In genomic region chr12:36533160-36533900, GRCm38 (mm10) we compare ENCODE assay signal across 24 mouse cellular contexts.
DNase-seq lines count a peak whose midpoint lies in the region; ATAC-seq and TF ChIP-seq lines count a peak whose summit lies in the region.
"Had no signal": no experiment of that assay in that cellular context is flagged by ENCODE, and none has a peak within 500 bp of the region (broad histone marks: within the 10 kb centered on the region; RNA-seq: fewer than 3 reads in every experiment).

No protein-coding gene starts in this region.

- peak overlapping the region; percentile 76 for H3K27ac ChIP-seq in kidney, embryonic 15.5 days
- no peak overlapping the region for H3K27ac ChIP-seq in liver, embryonic 12.5 days
- no peak overlapping the region for H3K27ac ChIP-seq in stomach, postnatal 0 days (replicated peaks)
- H3K27ac ChIP-seq: embryonic facial prominence, embryonic 13.5 days; forebrain, embryonic 12.5 days; heart, embryonic 10.5 days; hindbrain, embryonic 12.5 days had no signal

- no peaks in the 10 kb centered on the region for H3K9me3 ChIP-seq in kidney, embryonic 15.5 days (replicated peaks)
- H3K9me3 ChIP-seq in liver, embryonic 12.5 days (replicated peaks): no peaks in the 10 kb centered on the region
- no peaks in the 10 kb centered on the region for H3K9me3 ChIP-seq in stomach, postnatal 0 days (ENCODE audit: control insufficient read depth, low read length)
- H3K9me3 ChIP-seq: embryonic facial prominence, embryonic 13.5 days; forebrain, embryonic 12.5 days; heart, embryonic 10.5 days; hindbrain, embryonic 12.5 days had no signal

- no peak for TF ChIP-seq CTCF in stomach, postnatal 0 days (IDR thresholded peaks at IDR 0.05; ENCODE audit: low read depth)

- no peak overlapping the region for H3K4me3 ChIP-seq in kidney, embryonic 15.5 days (replicated peaks)
- H3K4me3 ChIP-seq in liver, embryonic 12.5 days: no peak overlapping the region
- H3K4me3 ChIP-seq in stomach, postnatal 0 days (ENCODE audit: low read depth, low read length): no peak overlapping the region
- H3K4me3 ChIP-seq: embryonic facial prominence, embryonic 13.5 days; forebrain, embryonic 12.5 days; heart, embryonic 10.5 days; hindbrain, embryonic 12.5 days had no signal

- WGBS in kidney, embryonic 15.5 days: 83% methylated on average over 2 of the region's 2 CpGs
- WGBS in liver, embryonic 12.5 days (ENCODE audit: insufficient replicate concordance): 32% methylated on average over 2 of the region's 2 CpGs
- WGBS in stomach, postnatal 0 days: 85% methylated on average over 2 of the region's 2 CpGs

- no peaks in the 10 kb centered on the region for H3K4me1 ChIP-seq in kidney, embryonic 15.5 days
- H3K4me1 ChIP-seq in liver, embryonic 12.5 days: peaks cover 7% of the 10 kb centered on the region
- H3K4me1 ChIP-seq in stomach, postnatal 0 days (replicated peaks; ENCODE audit: control insufficient read depth, insufficient read depth): no peaks in the 10 kb centered on the region
- H3K4me1 ChIP-seq: forebrain, embryonic 12.5 days; heart, embryonic 10.5 days; hindbrain, embryonic 12.5 days had no signal

- no peaks in the 10 kb centered on the region for H3K27me3 ChIP-seq in kidney, embryonic 15.5 days
- H3K27me3 ChIP-seq in liver, embryonic 12.5 days (replicated peaks): no peaks in the 10 kb centered on the region
- H3K27me3 ChIP-seq in stomach, postnatal 0 days (ENCODE audit: control insufficient read depth, insufficient read depth, low read length): no peaks in the 10 kb centered on the region
- H3K27me3 ChIP-seq: embryonic facial prominence, embryonic 13.5 days; forebrain, embryonic 12.5 days; hindbrain, embryonic 12.5 days; Patski had no signal

- H3K9ac ChIP-seq in kidney, embryonic 15.5 days: no peak overlapping the region
- no peak overlapping the region for H3K9ac ChIP-seq in liver, embryonic 12.5 days
- H3K9ac ChIP-seq in stomach, postnatal 0 days (ENCODE audit: low read length): no peak overlapping the region
- H3K9ac ChIP-seq: embryonic facial prominence, embryonic 13.5 days; forebrain, embryonic 12.5 days; hindbrain, embryonic 12.5 days had no signal

- no peaks in the 10 kb centered on the region for H3K36me3 ChIP-seq in kidney, embryonic 15.5 days
- no peaks in the 10 kb centered on the region for H3K36me3 ChIP-seq in liver, embryonic 12.5 days
- no peaks in the 10 kb centered on the region for H3K36me3 ChIP-seq in stomach, postnatal 0 days (ENCODE audit: control insufficient read depth, insufficient read depth, low read length)
- H3K36me3 ChIP-seq: embryonic facial prominence, embryonic 13.5 days; forebrain, embryonic 12.5 days; heart, embryonic 10.5 days; hindbrain, embryonic 12.5 days had no signal

- ATAC-seq in kidney, embryonic 15.5 days (replicated peaks; ENCODE audit: low FRiP score): peak; percentile 13; the same call in 1 of the 2 replicates
- ATAC-seq in liver, embryonic 12.5 days: peak; percentile 65
- ATAC-seq in megakaryocyte progenitor cell, adult 5-6 weeks (replicated peaks; ENCODE audit: poor library complexity): peak; percentile 66
- ATAC-seq in stomach, postnatal 0 days (ENCODE audit: low FRiP score, low TSS enrichment): no peak
- ATAC-seq: activated CD4-positive, CD25-positive, alpha-beta regulatory T cell, adult 4 months; CD4-positive, CD25-positive, alpha-beta regulatory T cell, adult 4 months; forebrain, embryonic 16.5 days; Patski had no signal

- H3K4me2 ChIP-seq in kidney, embryonic 15.5 days: no peak overlapping the region
- no peak overlapping the region for H3K4me2 ChIP-seq in liver, embryonic 12.5 days
- H3K4me2 ChIP-seq in stomach, postnatal 0 days (replicated peaks; ENCODE audit: low read depth): no peak overlapping the region
- H3K4me2 ChIP-seq: embryonic facial prominence, embryonic 13.5 days; forebrain, embryonic 12.5 days; hindbrain, embryonic 12.5 days had no signal

- TF ChIP-seq EP300 in stomach, postnatal 0 days (optimal IDR thresholded peaks at IDR 0.05): no peak

- no peak for DNase-seq in kidney, postnatal 25 days
- no peak for DNase-seq in liver
- no peak for DNase-seq in stomach, postnatal 0 days (ENCODE audit: low spot score)
- DNase-seq in neural tube, embryonic 10.5 days (ENCODE audit: extremely low spot score, low spot score): no peak
- DNase-seq: adrenal gland, postnatal 14 days; B cell, adult 2 months; cerebellum, adult 11-12 months; cerebellum, adult 9-10 months; cerebellum, postnatal 25 days; gastrocnemius, postnatal 10 days; heart, adult 18-20 months; heart, postnatal 10 days; heart, postnatal 4 days had no signal
